Mouse (Mus musculus): ENCODE results near the gene Fbln2. TPM values are rescaled to one million over a fixed set of nuclear protein-coding genes. Genes with fewer than 3 reads are reported as not detected.

Gene Fbln2
- polyA plus RNA-seq, 1 experiment from 2014 or later, result 7.3 TPM

DNA sequence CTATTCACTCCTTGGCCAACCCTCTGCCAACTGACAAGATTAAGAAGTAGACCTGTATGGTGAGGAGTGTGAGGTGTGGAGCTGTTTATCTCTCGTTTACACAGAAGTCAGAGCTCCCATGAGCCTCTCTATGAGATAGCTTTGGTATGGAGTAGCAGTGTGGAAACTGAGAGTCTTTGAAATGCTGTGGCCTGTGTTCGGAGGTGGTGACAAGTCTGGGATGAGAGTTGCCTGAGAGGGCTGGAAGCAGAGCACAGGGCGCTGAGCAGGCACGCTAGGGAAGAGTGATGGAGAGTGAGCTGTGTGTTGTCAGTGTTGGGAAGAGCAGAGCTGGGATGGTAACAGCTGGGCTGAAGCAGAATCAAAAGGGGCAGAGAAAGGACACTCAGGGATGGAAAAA, 91.9 kb downstream of the Fbln2 start:
- Histone ChIP-seq H3K27ac (ENCODE audit: low read depth, low read length) (no peak overlapping the region), H3K36me3 (ENCODE audit: control insufficient read depth, insufficient read depth, low read length) (no peaks in the 10 kb centered on the region), H3K27me3 (replicated peaks; ENCODE audit: control insufficient read depth, insufficient read depth, low read length) (no peaks in the 10 kb centered on the region), H3K4me2 (ENCODE audit: low read length) (no peak overlapping the region), H3K4me1 (ENCODE audit: control insufficient read depth, insufficient read depth, low read length) (peaks cover 31% of the 10 kb centered on the region), H3K9me3 (replicated peaks; ENCODE audit: control insufficient read depth, low read length) (no peaks in the 10 kb centered on the region), H3K4me3 (ENCODE audit: low read depth, low read length) (no peak overlapping the region), H3K9ac (ENCODE audit: low read length) (no peak overlapping the region)
- no peak for DNase-seq (ENCODE audit: low spot score)
- no peak for ATAC-seq
- 88% methylated on average over 4 of the region's 4 CpGs for WGBS

DNA sequence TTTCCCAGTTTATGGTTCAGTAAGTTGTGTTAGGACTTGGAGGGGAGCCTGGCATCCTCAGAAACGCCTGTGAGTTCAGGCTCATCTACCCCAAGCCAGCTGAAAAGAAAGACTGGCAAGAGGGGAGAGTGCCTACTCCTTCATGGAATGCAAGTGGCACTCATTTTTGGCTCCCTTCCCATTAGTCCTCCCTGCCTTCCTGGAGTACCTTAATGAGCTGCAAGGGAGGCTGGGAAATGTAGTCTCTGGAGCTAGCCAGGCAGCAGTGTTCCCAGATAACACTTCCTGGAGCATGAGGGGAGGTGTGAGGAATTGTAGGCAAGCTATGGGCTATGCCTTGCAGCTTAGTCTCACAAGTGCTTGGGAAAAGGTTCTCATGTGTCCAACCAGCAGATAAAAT, 95.7 kb downstream of the Fbln2 start:
- ATAC-seq, result peak; percentile 87
- H3K9ac ChIP-seq (ENCODE audit: low read length), result no peak overlapping the region

DNA sequence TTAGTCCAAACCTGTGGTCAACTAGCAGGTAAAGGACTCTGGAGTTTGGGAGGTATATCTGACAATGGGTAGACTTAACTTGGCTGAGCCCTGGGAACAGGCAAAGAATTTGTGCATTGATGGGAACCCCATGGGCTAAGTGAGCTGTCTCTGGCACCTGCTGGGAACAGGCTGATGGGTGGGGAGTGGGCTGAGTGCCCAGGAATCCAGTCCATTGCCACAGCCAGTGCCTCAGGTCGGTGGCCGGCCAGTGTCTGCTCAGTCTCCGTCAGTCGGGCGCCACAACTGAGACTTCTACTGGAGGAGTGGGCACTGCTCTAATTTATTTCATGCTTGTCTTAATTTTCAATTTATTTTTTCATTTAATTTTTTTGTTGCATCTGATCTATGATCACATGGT, 98.9 kb downstream of the Fbln2 start:
- ATAC-seq, result no peak
- H3K4me1 ChIP-seq (ENCODE audit: control insufficient read depth, insufficient read depth, low read length), result no peaks in the 10 kb centered on the region
- no peak for DNase-seq (ENCODE audit: low spot score)
- 90% methylated on average over 5 of the region's 5 CpGs for WGBS
- H3K4me3 ChIP-seq (ENCODE audit: low read depth, low read length), result no peak overlapping the region
- peaks cover 4% of the 10 kb centered on the region; the same call in 1 of the 2 replicates for H3K9me3 ChIP-seq (replicated peaks; ENCODE audit: control insufficient read depth, low read length)
- no peak overlapping the region for H3K4me2 ChIP-seq (ENCODE audit: low read length)
- no peaks in the 10 kb centered on the region for H3K36me3 ChIP-seq (ENCODE audit: control insufficient read depth, insufficient read depth, low read length)
- H3K27me3 ChIP-seq (replicated peaks; ENCODE audit: control insufficient read depth, insufficient read depth, low read length), result no peaks in the 10 kb centered on the region
- H3K9ac ChIP-seq (ENCODE audit: low read length), result no peak overlapping the region
- H3K27ac ChIP-seq (ENCODE audit: low read depth, low read length), result no peak overlapping the region

More for the DNA sequence above, 95.7 kb downstream of the Fbln2 start:
- Histone ChIP-seq H3K27ac (ENCODE audit: low read depth, low read length) (peak overlapping the region; percentile 74), H3K9me3 (replicated peaks; ENCODE audit: control insufficient read depth, low read length) (no peaks in the 10 kb centered on the region), H3K36me3 (ENCODE audit: control insufficient read depth, insufficient read depth, low read length) (no peaks in the 10 kb centered on the region), H3K4me1 (ENCODE audit: control insufficient read depth, insufficient read depth, low read length) (peaks cover 1% of the 10 kb centered on the region; the same call in 1 of the 2 replicates), H3K4me3 (ENCODE audit: low read depth, low read length) (no peak overlapping the region), H3K27me3 (replicated peaks; ENCODE audit: control insufficient read depth, insufficient read depth, low read length) (no peaks in the 10 kb centered on the region), H3K4me2 (ENCODE audit: low read length) (no peak overlapping the region)
- DNase-seq (ENCODE audit: low spot score), result peak; percentile 97
- 18% methylated on average over 1 of the region's 1 CpGs for WGBS

DNA sequence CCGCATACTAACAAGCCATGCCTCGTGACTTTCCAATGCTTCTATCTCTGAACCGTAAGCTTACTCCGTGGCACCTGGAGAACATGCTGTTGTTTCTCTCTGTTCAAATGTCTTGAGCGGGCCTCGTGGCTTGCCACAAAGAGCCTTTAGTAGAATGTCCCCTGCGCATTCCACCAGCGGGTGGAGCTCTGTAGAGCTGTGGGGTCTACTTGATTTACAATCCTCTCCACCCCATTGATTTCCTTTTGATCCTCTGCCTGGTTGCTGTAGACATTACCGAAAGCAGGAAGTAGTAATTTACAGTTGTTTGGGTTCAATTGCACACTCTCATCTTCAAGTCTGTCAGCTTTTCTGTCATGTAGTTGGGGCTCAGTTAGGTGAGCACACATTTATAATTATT, 100.2 kb downstream of the Fbln2 start:
- Histone ChIP-seq H3K4me1 (ENCODE audit: control insufficient read depth, insufficient read depth, low read length) (no peaks in the 10 kb centered on the region), H3K4me2 (ENCODE audit: low read length) (no peak overlapping the region), H3K27me3 (replicated peaks; ENCODE audit: control insufficient read depth, insufficient read depth, low read length) (no peaks in the 10 kb centered on the region), H3K27ac (ENCODE audit: low read depth, low read length) (no peak overlapping the region), H3K36me3 (ENCODE audit: control insufficient read depth, insufficient read depth, low read length) (no peaks in the 10 kb centered on the region), H3K9ac (ENCODE audit: low read length) (no peak overlapping the region), H3K9me3 (replicated peaks; ENCODE audit: control insufficient read depth, low read length) (peaks cover 4% of the 10 kb centered on the region; the same call in 1 of the 2 replicates), H3K4me3 (ENCODE audit: low read depth, low read length) (no peak overlapping the region)
- 75% methylated on average over 9 of the region's 9 CpGs for WGBS
- no peak for ATAC-seq
- DNase-seq (ENCODE audit: low spot score), result no peak

Other genes starting within 250 kb of the Fbln2 start
- 15.0 and 18.1 TPM in 2 replicates for gene Iqsec1, start 223.8 kb upstream of the Fbln2 start, polyA plus RNA-seq (2014; fragmentation: Nextera tagmentation; extraction: Ambion mirVana)
- 13.9 and 15.6 TPM in 2 replicates for gene Nup210, start 95.6 kb upstream of the Fbln2 start, polyA plus RNA-seq (2014; fragmentation: Nextera tagmentation; extraction: Ambion mirVana)
- 24.5 and 26.1 TPM in 2 replicates for gene Hdac11, start 55.8 kb upstream of the Fbln2 start, polyA plus RNA-seq (2014; fragmentation: Nextera tagmentation; extraction: Ambion mirVana)
- gene Wnt7a, start 198.9 kb downstream of the Fbln2 start, polyA plus RNA-seq (2014; fragmentation: Nextera tagmentation; extraction: Ambion mirVana), result 19.7 and 19.9 TPM in 2 replicates

Measured in forebrain, embryonic 14.5 days (tissue).